Mouse (Mus musculus) midbrain, embryonic 11.5 days (tissue): ENCODE data around the gene Actr1a. TPM values are rescaled to one million over a fixed set of nuclear protein-coding genes. Genes with fewer than 3 reads are reported as not detected.

ENCODE experiments used
- ATAC-seq: fragments of 200-750 bp; cut with Nextera tagmentation; 2 replicates; pipeline ENCODE4 v1.8.0; 2017; ENCODE audit warnings: moderate TSS enrichment, moderate library complexity; ENCODE audit not compliant: low FRiP score
- DNase-seq: peaks from one replicate; pipeline ENCODE4 v3.0.0; 2015; ENCODE audit warnings: low spot score; ENCODE audit errors: missing footprints
- H3K27ac ChIP-seq: fragments of 300-500 bp; sonication (generic); 2 replicates; pipeline ENCODE4 v1.5.1; 2014; ENCODE audit warnings: low read depth, low read length
- H3K27me3 ChIP-seq: fragments of 300-500 bp; sonication (generic); 2 replicates; pipeline ENCODE4 v1.6.1; 2014; ENCODE audit warnings: mild to moderate bottlenecking, low read length, moderate library complexity, mixed read lengths; ENCODE audit not compliant: control insufficient read depth, insufficient read depth
- H3K36me3 ChIP-seq: fragments of 300-500 bp; sonication (generic); 2 replicates; pipeline ENCODE4 v1.6.1; 2014; ENCODE audit warnings: mild to moderate bottlenecking, low read length, moderate library complexity, mixed read lengths; ENCODE audit not compliant: control insufficient read depth, insufficient read depth
- H3K4me1 ChIP-seq: fragments of 300-500 bp; sonication (generic); 2 replicates; pipeline ENCODE4 v1.6.1; 2014; ENCODE audit warnings: low read length; ENCODE audit not compliant: control insufficient read depth, insufficient read depth
- H3K4me2 ChIP-seq: fragments of 300-500 bp; sonication (generic); 2 replicates; pipeline ENCODE4 v1.6.1; 2014; ENCODE audit warnings: mild to moderate bottlenecking, moderate library complexity
- H3K4me3 ChIP-seq: fragments of 300-500 bp; sonication (generic); 2 replicates; pipeline ENCODE4 v1.5.1; 2014; ENCODE audit warnings: low read depth, low read length
- H3K9ac ChIP-seq: fragments of 300-500 bp; sonication (generic); 2 replicates; pipeline ENCODE4 v1.6.1; 2014; ENCODE audit warnings: low read length
- H3K9me3 ChIP-seq: fragments of 300-500 bp; sonication (generic); 2 replicates; pipeline ENCODE4 v1.6.1; 2016; ENCODE audit warnings: low read length; ENCODE audit not compliant: control insufficient read depth
- WGBS: fragments of 180-500 bp; shearing (Covaris S2); extraction: QIAGEN DNeasy Blood & Tissue Kit; methylation state at CpG from one replicate; pipeline ENCODE4 v1.1.7; 2014; 5-methylcytosine and 5-hydroxymethylcytosine counted together
- polyA plus RNA-seq: library from polyadenylated mRNA; unstranded; fragments of >200 nt; fragmentation: Nextera tagmentation; extraction: Ambion mirVana; gene quantifications from 2 replicates; pipeline ENCODE4 v1.2.1, GENCODE M21; 2014

Actr1a gene
- polyA plus RNA-seq = 228 and 233 TPM in 2 replicates

- Histone ChIP-seq H3K4me2 (peak within 1 kb of the TSS; percentile 79), H3K36me3 (no peaks in the 10 kb centered on the region), H3K4me1 (peaks cover 28% of the 10 kb centered on the region), H3K4me3 (peak within 1 kb of the TSS; percentile 89), H3K9me3 (no peaks in the 10 kb centered on the region), H3K27me3 (no peaks in the 10 kb centered on the region), H3K27ac (peak within 1 kb of the TSS; percentile 65), H3K9ac (peak within 1 kb of the TSS; percentile 92)
- WGBS = under 1% methylated on average over 51 of the region's 51 CpGs
- ATAC-seq (peak; percentile 92), DNase-seq (peak; percentile 100)
Measured at GRCm38 (mm10) chr19:46395109-46396009, at the start of gene Actr1a. Actr1a (minus strand) TSS chr19:46395748.

- Histone ChIP-seq H3K4me1 (peaks cover 32% of the 10 kb centered on the region), H3K27me3 (no peaks in the 10 kb centered on the region)
- ATAC-seq = peak; percentile 66; the same call in 1 of the 2 replicates
Measured at GRCm38 (mm10) chr19:46444209-46444608, 48.7 kb upstream of the Actr1a start.

GRCm38 (mm10) chr19:46443509-46443908 lies 48.0 kb upstream of the Actr1a start:
- peak; percentile 91 for DNase-seq
- Histone ChIP-seq H3K4me3 (no peak overlapping the region), H3K9me3 (no peaks in the 10 kb centered on the region), H3K4me2 (no peak overlapping the region), H3K27ac (peak overlapping the region; percentile 84), H3K9ac (peak overlapping the region; percentile 30; the same call in 1 of the 2 replicates), H3K36me3 (no peaks in the 10 kb centered on the region), H3K27me3 (no peaks in the 10 kb centered on the region), H3K4me1 (peaks cover 32% of the 10 kb centered on the region)
- WGBS = 2% methylated on average over 6 of the region's 6 CpGs
- ATAC-seq = 0 out of 2 replicates have a peak, but pooled peaks have one; percentile 38

More at GRCm38 (mm10) chr19:46444209-46444608, 48.7 kb upstream of the Actr1a start:
- H3K4me3 ChIP-seq = no peak overlapping the region
- no peak overlapping the region for H3K4me2 ChIP-seq
- DNase-seq = peak; percentile 97
- H3K36me3 ChIP-seq = no peaks in the 10 kb centered on the region
- H3K27ac ChIP-seq = peak overlapping the region; percentile 84
- 5% methylated on average over 6 of the region's 6 CpGs for WGBS
- no peaks in the 10 kb centered on the region for H3K9me3 ChIP-seq
- H3K9ac ChIP-seq = no peak overlapping the region

DNA sequence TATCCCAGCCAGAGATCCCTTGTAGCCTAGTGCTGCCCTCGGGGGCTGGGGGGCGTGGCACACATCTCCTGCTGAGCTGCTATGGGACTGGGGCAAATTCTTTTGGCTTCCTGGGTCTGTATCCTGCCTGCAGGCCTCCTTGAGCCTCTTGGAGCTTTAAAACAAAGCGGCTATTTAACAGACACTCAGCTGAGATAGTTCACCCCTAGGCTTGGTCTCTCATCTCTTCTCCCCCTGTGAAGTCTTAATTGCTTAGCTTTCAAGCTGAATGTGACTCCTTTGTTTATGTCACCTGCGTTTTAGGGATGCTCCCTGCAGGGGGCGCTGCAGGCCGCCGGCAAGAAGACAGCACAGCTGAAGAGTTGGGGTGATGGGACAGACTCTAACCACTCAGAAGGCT lies 39.9 kb upstream of the Actr1a start:
- DNase-seq = peak; percentile 90
- Histone ChIP-seq H3K27ac (peak overlapping the region; percentile 44), H3K36me3 (no peaks in the 10 kb centered on the region), H3K4me1 (peaks cover 17% of the 10 kb centered on the region), H3K27me3 (no peaks in the 10 kb centered on the region), H3K4me2 (no peak overlapping the region), H3K9me3 (no peaks in the 10 kb centered on the region), H3K4me3 (no peak overlapping the region), H3K9ac (peak overlapping the region; percentile 27; the same call in 1 of the 2 replicates)
- ATAC-seq = no peak
- WGBS = 6% methylated on average over 7 of the region's 7 CpGs

DNA sequence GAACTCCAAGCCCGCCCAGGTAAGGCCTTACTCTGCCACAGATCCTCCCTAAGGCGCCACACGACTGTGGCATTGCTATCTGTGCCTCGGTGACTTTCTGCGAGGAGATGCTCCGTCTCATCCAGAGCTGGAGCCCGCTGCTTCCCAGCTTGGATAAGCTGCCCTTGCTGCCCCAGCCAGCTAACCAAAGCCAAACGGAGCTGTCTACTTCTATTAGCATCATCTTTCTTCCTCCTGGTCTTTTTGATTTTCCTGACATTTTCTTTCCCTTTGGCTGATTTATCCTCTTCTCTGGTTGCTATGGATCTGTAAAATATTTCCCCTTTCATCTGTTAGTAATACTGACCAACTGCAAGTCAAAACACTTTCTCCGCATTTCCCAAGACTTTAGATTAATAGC lies 39.0 kb upstream of the Actr1a start:
- H3K36me3 ChIP-seq = no peaks in the 10 kb centered on the region
- peak overlapping the region; percentile 44; the same call in 1 of the 2 replicates for H3K27ac ChIP-seq
- peaks cover 17% of the 10 kb centered on the region for H3K4me1 ChIP-seq
- no peak overlapping the region for H3K4me3 ChIP-seq
- no peaks in the 10 kb centered on the region for H3K27me3 ChIP-seq
- no peak overlapping the region for H3K4me2 ChIP-seq
- H3K9me3 ChIP-seq = no peaks in the 10 kb centered on the region
- 54% methylated on average over 9 of the region's 9 CpGs for WGBS
- no peak for ATAC-seq
- no peak for DNase-seq
- no peak overlapping the region for H3K9ac ChIP-seq

DNA sequence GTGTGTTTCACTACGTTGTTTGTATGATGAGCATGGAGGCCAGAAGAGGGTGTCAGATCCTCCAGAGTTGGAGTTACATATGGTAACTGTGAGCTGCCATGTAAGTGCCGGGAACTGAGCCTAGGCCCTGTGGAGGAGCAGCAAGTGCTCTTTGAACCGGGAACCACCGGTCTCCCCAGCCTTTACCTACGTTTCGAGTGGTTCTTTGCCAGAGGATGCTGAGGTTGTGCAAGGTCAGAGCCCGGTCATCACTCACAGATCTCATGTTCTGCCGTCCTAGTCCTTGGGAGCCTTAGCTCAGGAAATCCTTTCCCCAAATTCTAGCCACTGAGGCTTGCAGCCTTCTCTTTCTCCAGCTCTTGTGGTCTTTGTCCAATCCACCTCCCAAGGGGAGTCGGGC lies 38.6 kb upstream of the Actr1a start:
- peak; percentile 86 for DNase-seq
- WGBS = 71% methylated on average over 9 of the region's 9 CpGs
- no peak for ATAC-seq
- Histone ChIP-seq H3K9ac (no peak overlapping the region), H3K4me1 (peaks cover 17% of the 10 kb centered on the region), H3K4me3 (no peak overlapping the region), H3K36me3 (no peaks in the 10 kb centered on the region), H3K9me3 (no peaks in the 10 kb centered on the region), H3K27ac (0 out of 2 replicates have a peak overlapping the region, but pooled peaks have one; percentile 32), H3K27me3 (no peaks in the 10 kb centered on the region), H3K4me2 (no peak overlapping the region)

DNA sequence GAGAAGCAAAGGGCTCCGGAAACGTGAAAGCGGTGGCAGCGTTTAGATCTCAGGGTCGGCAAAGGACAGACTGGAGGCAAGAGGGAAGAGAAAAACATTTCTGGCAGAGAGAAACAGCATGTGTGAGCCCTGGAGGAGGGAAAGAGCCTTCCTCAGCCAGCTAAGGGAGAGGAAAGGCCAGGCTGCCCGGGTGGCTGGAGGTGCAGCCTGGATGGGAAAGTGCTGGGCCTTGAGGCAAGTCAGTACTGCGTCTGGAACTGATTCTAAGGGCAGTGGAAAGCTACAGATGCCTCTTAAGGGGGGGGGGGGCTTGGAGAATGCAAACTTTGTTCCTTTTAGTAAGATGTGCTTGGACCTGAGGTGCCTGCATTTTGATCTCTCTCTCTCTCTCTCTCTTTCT lies 38.2 kb upstream of the Actr1a start:
- no peaks in the 10 kb centered on the region for H3K36me3 ChIP-seq
- no peak overlapping the region for H3K4me2 ChIP-seq
- peaks cover 17% of the 10 kb centered on the region for H3K4me1 ChIP-seq
- DNase-seq (no peak), ATAC-seq (no peak)
- no peak overlapping the region; the same call in 1 of the 2 replicates for H3K27ac ChIP-seq
- 63% methylated on average over 7 of the region's 7 CpGs for WGBS
- H3K9me3 ChIP-seq = no peaks in the 10 kb centered on the region
- no peaks in the 10 kb centered on the region for H3K27me3 ChIP-seq
- H3K4me3 ChIP-seq = no peak overlapping the region
- H3K9ac ChIP-seq = no peak overlapping the region

DNA sequence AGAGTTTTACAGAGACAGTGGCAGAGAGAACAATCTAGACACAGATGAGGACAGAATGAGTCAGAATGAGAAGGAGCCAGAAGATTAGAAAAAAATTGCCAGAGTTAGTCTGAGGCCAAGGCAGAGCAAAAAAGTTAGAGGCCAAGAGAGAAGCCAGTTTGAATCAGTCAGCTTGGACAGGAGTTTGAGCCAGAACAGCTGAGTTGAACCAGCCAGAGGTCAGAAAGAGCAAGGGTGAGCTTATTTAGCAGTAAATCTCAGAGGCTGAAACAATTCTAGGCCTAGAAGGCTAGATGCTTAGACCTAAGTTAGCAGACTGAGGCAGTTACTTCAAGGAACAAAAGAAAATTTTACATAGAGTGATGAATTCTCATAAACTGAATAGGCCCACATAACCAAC lies 33.7 kb upstream of the Actr1a start:
- ATAC-seq = no peak
- H3K36me3 ChIP-seq = no peaks in the 10 kb centered on the region
- H3K4me2 ChIP-seq = no peak overlapping the region

GRCm38 (mm10) chr19:46426488-46426887 lies 30.9 kb upstream of the Actr1a start:
- Histone ChIP-seq H3K9ac (no peak overlapping the region), H3K27me3 (no peaks in the 10 kb centered on the region), H3K36me3 (no peaks in the 10 kb centered on the region), H3K4me3 (no peak overlapping the region), H3K27ac (no peak overlapping the region), H3K4me2 (no peak overlapping the region), H3K9me3 (no peaks in the 10 kb centered on the region), H3K4me1 (peaks cover 8% of the 10 kb centered on the region)
- WGBS = 69% methylated on average over 12 of the region's 12 CpGs
- DNase-seq (no peak), ATAC-seq (no peak)

More for the DNA sequence above, 33.7 kb upstream of the Actr1a start:
- no peaks in the 10 kb centered on the region for H3K9me3 ChIP-seq
- DNase-seq = no peak
- no peak overlapping the region for H3K4me3 ChIP-seq
- H3K27me3 ChIP-seq = no peaks in the 10 kb centered on the region
- peaks cover 5% of the 10 kb centered on the region for H3K4me1 ChIP-seq
- no peak overlapping the region for H3K27ac ChIP-seq
- no peak overlapping the region for H3K9ac ChIP-seq
